Mouse (Mus musculus): ENCODE data around the gene St6galnac3.

- TF ChIP-seq CTCF (IDR thresholded peaks at IDR 0.05) (no peak), POLR2A (IDR thresholded peaks at IDR 0.05; ENCODE audit: insufficient read depth, low read depth, low read length) (no peak)
Measured at GRCm38 (mm10) chr3:153580136-153580535, 144.8 kb downstream of the St6galnac3 start.
